Mouse (Mus musculus) liver, postnatal 0 days (tissue): ENCODE measurements around the gene Gmpr2. TPM values are rescaled to one million over a fixed set of nuclear protein-coding genes. Genes with fewer than 3 reads are reported as not detected.

Experiments used
- ATAC-seq: fragments of 200-750 bp; cut with Nextera tagmentation; 2 replicates; pipeline ENCODE4 v1.8.0; 2017; ENCODE audit warnings: mild to moderate bottlenecking, moderate library complexity
- DNase-seq: peaks from one replicate; pipeline ENCODE4 v3.0.0-alpha.2; 2016
- H3K27ac ChIP-seq: fragments of 300-500 bp; sonication (generic); 2 replicates; pipeline ENCODE4 v1.5.1; 2014; ENCODE audit warnings: antibody characterized with exemption, moderate library complexity, mild to moderate bottlenecking, low read depth
- H3K27me3 ChIP-seq: fragments of 300-500 bp; sonication (generic); 2 replicates; pipeline ENCODE4 v1.6.1; 2014; ENCODE audit warnings: low read length, control low read depth, mixed read lengths; ENCODE audit not compliant: insufficient read depth
- H3K36me3 ChIP-seq: fragments of 300-500 bp; sonication (generic); replicated peaks from 2 replicates; pipeline ENCODE4 v1.6.1; 2014; ENCODE audit warnings: mild to moderate bottlenecking, control low read depth, low read length, moderate library complexity, mixed read lengths; ENCODE audit not compliant: insufficient read depth
- H3K4me1 ChIP-seq: fragments of 300-500 bp; sonication (generic); 2 replicates; pipeline ENCODE4 v1.6.1; 2014; ENCODE audit warnings: antibody characterized with exemption, mild to moderate bottlenecking, control low read depth; ENCODE audit not compliant: insufficient read depth
- H3K4me2 ChIP-seq: fragments of 300-500 bp; sonication (generic); 2 replicates; pipeline ENCODE4 v1.6.1; 2014; ENCODE audit warnings: low read depth, mild to moderate bottlenecking, low read length, moderate library complexity, mixed read lengths
- H3K4me3 ChIP-seq: fragments of 300-500 bp; sonication (generic); 2 replicates; pipeline ENCODE4 v1.5.1; 2014; ENCODE audit warnings: low read depth, low read length
- H3K9ac ChIP-seq: fragments of 300-500 bp; sonication (generic); replicated peaks from 2 replicates; pipeline ENCODE4 v1.6.1; 2014; ENCODE audit warnings: mild to moderate bottlenecking, moderate library complexity
- H3K9me3 ChIP-seq: fragments of 300-500 bp; sonication (generic); 2 replicates; pipeline ENCODE4 v1.6.1; 2016; ENCODE audit warnings: mild to moderate bottlenecking, control low read depth, low read length, mixed read lengths
- CTCF ChIP-seq: sonication (generic); IDR thresholded peaks from 2 replicates; pipeline ENCODE4 v1.5.1; 2016; ENCODE audit warnings: antibody characterized with exemption, low read depth
- EP300 ChIP-seq: IDR thresholded peaks from 2 replicates; pipeline ENCODE4 v1.6.1; 2016; ENCODE audit warnings: antibody characterized with exemption, low read depth, mild to moderate bottlenecking
- WGBS: fragments of 180-500 bp; shearing (Covaris S2); extraction: QIAGEN DNeasy Blood & Tissue Kit; methylation state at CpG from one replicate; pipeline ENCODE4 v1.1.7; 2014; ENCODE audit not compliant: insufficient replicate concordance; 5-methylcytosine and 5-hydroxymethylcytosine counted together
- polyA plus RNA-seq: library from polyadenylated mRNA; unstranded; fragments of >200 nt; fragmentation: Nextera tagmentation; extraction: Ambion mirVana; gene quantifications from 2 replicates; pipeline ENCODE4 v1.2.1, GENCODE M21; 2015

Gmpr2 gene
- polyA plus RNA-seq, 1 experiment from 2014 or later = 17.4 TPM

- no peaks in the 10 kb centered on the region for H3K9me3 ChIP-seq
- ATAC-seq (peak; percentile 5; the same call in 1 of the 2 replicates), DNase-seq (peak; percentile 62)
- no peaks in the 10 kb centered on the region for H3K27me3 ChIP-seq
- H3K4me1 ChIP-seq = peaks cover 28% of the 10 kb centered on the region
- TF ChIP-seq CTCF = no peak
- TF ChIP-seq EP300 = peak; percentile 65
- peaks cover 3% of the 10 kb centered on the region; the same call in 1 of the 2 replicates for H3K36me3 ChIP-seq
- 15% methylated on average over 8 of the region's 8 CpGs for WGBS
- peak overlapping the region; percentile 5; the same call in 1 of the 2 replicates for H3K4me2 ChIP-seq
- H3K4me3 ChIP-seq = no peak overlapping the region
- no peak overlapping the region for H3K9ac ChIP-seq
- peak overlapping the region; percentile 24; the same call in 1 of the 2 replicates for H3K27ac ChIP-seq
Observed at GRCm38 (mm10) chr14:55724411-55724871, 52.7 kb downstream of the Gmpr2 start.

GRCm38 (mm10) chr14:55726261-55726660, 54.5 kb downstream of the Gmpr2 start:
- no peak for ATAC-seq
- H3K9me3 ChIP-seq = no peaks in the 10 kb centered on the region
- no peak overlapping the region for H3K4me3 ChIP-seq
- H3K27ac ChIP-seq = no peak overlapping the region
- no peak overlapping the region for H3K4me2 ChIP-seq
- no peaks in the 10 kb centered on the region for H3K36me3 ChIP-seq
- no peaks in the 10 kb centered on the region for H3K27me3 ChIP-seq
- TF ChIP-seq EP300 = no peak
- no peak for TF ChIP-seq CTCF
- H3K4me1 ChIP-seq = peaks cover 25% of the 10 kb centered on the region
- no peak overlapping the region for H3K9ac ChIP-seq
- DNase-seq = no peak

- no peak overlapping the region for H3K9ac ChIP-seq
- H3K9me3 ChIP-seq = no peaks in the 10 kb centered on the region
- TF ChIP-seq CTCF = no peak
- TF ChIP-seq EP300 = no peak
- no peak overlapping the region for H3K4me2 ChIP-seq
- no peaks in the 10 kb centered on the region for H3K36me3 ChIP-seq
- DNase-seq (no peak), ATAC-seq (no peak)
- H3K4me3 ChIP-seq = no peak overlapping the region
- H3K4me1 ChIP-seq = peaks cover 13% of the 10 kb centered on the region
- H3K27me3 ChIP-seq = no peaks in the 10 kb centered on the region
- 0 out of 2 replicates have a peak overlapping the region, but pooled peaks have one; percentile 3 for H3K27ac ChIP-seq
- 56% methylated on average over 8 of the region's 8 CpGs for WGBS
Observed at GRCm38 (mm10) chr14:55727889-55728685, 56.3 kb downstream of the Gmpr2 start.

Other genes starting within 250 kb of the Gmpr2 start
- 177 TPM in 2 replicates for gene Dhrs4, start 193.2 kb upstream of the Gmpr2 start, polyA plus RNA-seq
- gene Carmil3, start 181.3 kb upstream of the Gmpr2 start, polyA plus RNA-seq = 0.06 and 0.08 TPM in 2 replicates
- gene Cpne6, start 161.5 kb upstream of the Gmpr2 start, polyA plus RNA-seq = not detected in 2 replicates
- gene Nrl, start 147.0 kb upstream of the Gmpr2 start, polyA plus RNA-seq = not detected in 2 replicates
- 19.9 and 20.7 TPM in 2 replicates for gene Pck2, start 131.7 kb upstream of the Gmpr2 start, polyA plus RNA-seq
- gene Dcaf11, start 111.9 kb upstream of the Gmpr2 start, polyA plus RNA-seq = 59.9 and 62.7 TPM in 2 replicates
- 1.3 and 1.4 TPM in 2 replicates for gene A730061H03Rik, start 111.5 kb upstream of the Gmpr2 start, polyA plus RNA-seq
- gene Fitm1, start 96.3 kb upstream of the Gmpr2 start, polyA plus RNA-seq = 1.8 and 4.6 TPM in 2 replicates
- gene Psme1, start 93.8 kb upstream of the Gmpr2 start, polyA plus RNA-seq = 162 and 180 TPM in 2 replicates
- gene Emc9, start 86.6 kb upstream of the Gmpr2 start, polyA plus RNA-seq = 17.3 and 19.2 TPM in 2 replicates
- gene Psme2, start 80.8 kb upstream of the Gmpr2 start, polyA plus RNA-seq = 222 and 231 TPM in 2 replicates
- 8.5 and 9.6 TPM in 2 replicates for gene Rnf31, start 80.2 kb upstream of the Gmpr2 start, polyA plus RNA-seq
- gene Irf9, start 68.4 kb upstream of the Gmpr2 start, polyA plus RNA-seq = 18.6 and 19.4 TPM in 2 replicates
- 1.5 and 2.2 TPM in 2 replicates for gene Rec8, start 53.9 kb upstream of the Gmpr2 start, polyA plus RNA-seq
- gene Ipo4, start 36.0 kb upstream of the Gmpr2 start, polyA plus RNA-seq = 14.7 and 16.6 TPM in 2 replicates
- 0.99 and 1.6 TPM in 2 replicates for gene Gm49378, start 34.0 kb upstream of the Gmpr2 start, polyA plus RNA-seq
- 39.3 and 42.8 TPM in 2 replicates for gene Tm9sf1, start 28.1 kb upstream of the Gmpr2 start, polyA plus RNA-seq
- 0.06 and 0.21 TPM in 2 replicates for gene Tssk4, start 21.8 kb upstream of the Gmpr2 start, polyA plus RNA-seq
- 16.0 and 16.1 TPM in 2 replicates for gene Mdp1, start 11.4 kb upstream of the Gmpr2 start, polyA plus RNA-seq
- 228 and 231 TPM in 2 replicates for gene Nedd8, start 183 bp downstream of the Gmpr2 start, polyA plus RNA-seq
- 11.5 and 14.1 TPM in 2 replicates for gene Tinf2, start 9.9 kb downstream of the Gmpr2 start, polyA plus RNA-seq
- gene Tgm1, start 42.0 kb downstream of the Gmpr2 start, polyA plus RNA-seq = 3.6 and 4.7 TPM in 2 replicates
- gene Rabggta, start 50.3 kb downstream of the Gmpr2 start, polyA plus RNA-seq = 18.5 and 21.2 TPM in 2 replicates
- gene Dhrs1, start 73.7 kb downstream of the Gmpr2 start, polyA plus RNA-seq = 98.6 and 103 TPM in 2 replicates
- gene Nop9, start 73.8 kb downstream of the Gmpr2 start, polyA plus RNA-seq = 13.2 and 14.5 TPM in 2 replicates
- gene Cideb, start 86.5 kb downstream of the Gmpr2 start, polyA plus RNA-seq = 191 and 192 TPM in 2 replicates
- 1.8 and 2.1 TPM in 2 replicates for gene Ltb4r2, start 89.5 kb downstream of the Gmpr2 start, polyA plus RNA-seq
- 21.6 and 22.0 TPM in 2 replicates for gene Ltb4r1, start 94.0 kb downstream of the Gmpr2 start, polyA plus RNA-seq
- 1.5 and 1.7 TPM in 2 replicates for gene Adcy4, start 112.2 kb downstream of the Gmpr2 start, polyA plus RNA-seq
- gene Ripk3, start 116.9 kb downstream of the Gmpr2 start, polyA plus RNA-seq = 9.6 and 10.3 TPM in 2 replicates
- gene Nfatc4, start 151.2 kb downstream of the Gmpr2 start, polyA plus RNA-seq = 0.41 and 0.63 TPM in 2 replicates
- gene Nynrin, start 182.1 kb downstream of the Gmpr2 start, polyA plus RNA-seq = 0.63 and 0.70 TPM in 2 replicates
- gene Cbln3, start 212.5 kb downstream of the Gmpr2 start, polyA plus RNA-seq = 0.29 and 0.40 TPM in 2 replicates
- 4.6 and 5.2 TPM in 2 replicates for gene Khnyn, start 213.0 kb downstream of the Gmpr2 start, polyA plus RNA-seq
- gene Sdr39u1, start 228.4 kb downstream of the Gmpr2 start, polyA plus RNA-seq = 26.2 and 26.9 TPM in 2 replicates